Mouse (Mus musculus) G1E-ER4 (cell line): ENCODE results near the gene Slc35e3. TPM values are rescaled to one million over a fixed set of nuclear protein-coding genes. Genes with fewer than 3 reads are reported as not detected.

Experiments
- GATA1 ChIP-seq: IDR thresholded peaks from one replicate; pipeline ENCODE4 v1.8.0; 2012; ENCODE audit warnings: low read length, inconsistent platforms
- polyA plus RNA-seq: library from polyadenylated mRNA; stranded (reverse); fragments of >175 nt; gene quantifications from 2 replicates; pipeline ENCODE4 v1.2.3, GENCODE M21; 2012

Gene Slc35e3
- polyA plus RNA-seq, 1 experiment = 0.95 TPM

- TF ChIP-seq GATA1 = no peak
Observed at GRCm38 (mm10) chr10:117695027-117695426, 51.1 kb downstream of the Slc35e3 start.

GRCm38 (mm10) chr10:117694255-117694953, 51.8 kb downstream of the Slc35e3 start:
- no peak for TF ChIP-seq GATA1

GRCm38 (mm10) chr10:117692953-117693352, 53.2 kb downstream of the Slc35e3 start:
- no peak for TF ChIP-seq GATA1

GRCm38 (mm10) chr10:117692173-117692572, 54.0 kb downstream of the Slc35e3 start:
- no peak for TF ChIP-seq GATA1

GRCm38 (mm10) chr10:117691389-117691968, 54.7 kb downstream of the Slc35e3 start:
- no peak for TF ChIP-seq GATA1

- no peak for TF ChIP-seq GATA1
Observed at GRCm38 (mm10) chr10:117690770-117691296, 55.3 kb downstream of the Slc35e3 start.

GRCm38 (mm10) chr10:117690101-117690352, 56.1 kb downstream of the Slc35e3 start:
- no peak for TF ChIP-seq GATA1

GRCm38 (mm10) chr10:117689297-117690100, 56.7 kb downstream of the Slc35e3 start:
- TF ChIP-seq GATA1 = no peak

- no peak for TF ChIP-seq GATA1
Observed at GRCm38 (mm10) chr10:117688204-117689151, 57.7 kb downstream of the Slc35e3 start.

- no peak for TF ChIP-seq GATA1
Observed at GRCm38 (mm10) chr10:117687577-117687976, 58.6 kb downstream of the Slc35e3 start.

GRCm38 (mm10) chr10:117687018-117687417, 59.1 kb downstream of the Slc35e3 start:
- TF ChIP-seq GATA1 = no peak

GRCm38 (mm10) chr10:117685849-117686591, 60.1 kb downstream of the Slc35e3 start:
- TF ChIP-seq GATA1 = no peak

- no peak for TF ChIP-seq GATA1
Observed at GRCm38 (mm10) chr10:117685171-117685848, 60.9 kb downstream of the Slc35e3 start.
